Mouse (Mus musculus) adrenal gland (tissue): Measurements from ENCODE around the gene Gm9639.
"Not testable (repeated sequence)": the region's sequence is repeated elsewhere in the genome, so short reads cannot be mapped to it uniquely, and the experiment has no call there.

Source experiments
- intact Hi-C: fragments of 180-260 bp; cut with DNase I; formaldehyde crosslinking; loops from one replicate; pipeline ENCODE4 v1.15.1; 2025

Gm9639 gene

DNA sequence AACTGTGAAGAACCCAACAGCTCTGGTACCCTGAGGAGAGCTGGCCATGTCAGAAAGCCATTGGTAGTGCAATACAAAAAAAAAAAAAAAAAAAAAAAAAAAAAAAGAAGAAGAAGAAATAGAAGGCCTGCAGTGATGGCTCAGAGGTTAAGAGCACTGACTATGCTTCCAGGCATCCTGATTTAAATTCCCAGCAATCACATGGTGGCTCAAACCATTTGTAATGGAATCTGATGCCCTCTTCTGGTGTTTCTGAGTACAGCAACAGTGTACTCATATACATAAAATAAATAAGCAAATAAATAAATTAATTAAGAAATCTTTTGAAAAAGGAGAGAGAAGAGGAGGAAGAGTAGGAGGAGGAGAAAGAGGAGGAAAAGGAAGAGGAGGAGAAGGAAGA lies 41.4 kb downstream of the Gm9639 start:
- intact Hi-C loops = no loop called here

DNA sequence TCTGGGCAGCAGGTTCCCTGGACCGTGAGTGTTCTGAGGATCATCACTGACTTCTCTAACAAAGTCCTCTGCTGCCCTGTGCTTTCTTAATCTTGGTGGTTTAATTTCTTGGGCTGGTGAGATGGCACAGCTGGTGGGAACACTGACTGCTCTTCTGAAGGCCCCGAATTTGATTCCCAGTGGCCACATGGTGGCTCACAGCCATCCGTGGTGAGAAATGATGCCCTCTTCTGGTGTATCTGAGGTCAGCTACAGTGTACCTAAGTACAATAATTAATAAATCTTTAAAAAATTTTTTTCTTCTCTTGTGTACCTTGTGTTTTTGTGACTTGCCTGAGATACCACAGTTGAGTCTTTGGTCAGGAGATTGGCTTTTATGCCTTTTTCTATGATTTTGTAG lies 42.6 kb downstream of the Gm9639 start:
- intact Hi-C loops = not testable (repeated sequence)

DNA sequence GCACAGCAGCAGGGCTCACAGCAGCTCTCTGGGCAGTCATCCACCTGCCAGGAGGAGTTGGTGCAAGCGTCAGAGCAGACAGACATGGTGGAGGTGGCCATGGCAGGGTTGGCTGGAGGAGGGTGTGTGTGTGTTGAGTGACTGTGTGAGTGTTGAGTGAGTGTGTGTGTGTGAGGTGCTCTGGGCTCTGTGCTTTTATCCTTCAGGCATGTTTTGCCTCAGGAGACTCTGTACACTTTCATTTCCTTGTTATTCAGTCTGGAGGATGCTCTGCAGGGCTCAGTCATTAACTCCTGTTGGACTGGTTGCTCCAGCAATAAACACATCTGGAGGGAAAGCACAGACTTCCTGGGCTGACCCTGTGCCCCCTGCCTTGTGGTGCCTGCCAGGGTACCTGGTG lies 43.6 kb downstream of the Gm9639 start, which contains the start of gene Gm9736:
TSS of gene Gm9736 (minus strand) at position 101 of the 400 bp plus-strand sequence.
- intact Hi-C loops = not testable (repeated sequence)

DNA sequence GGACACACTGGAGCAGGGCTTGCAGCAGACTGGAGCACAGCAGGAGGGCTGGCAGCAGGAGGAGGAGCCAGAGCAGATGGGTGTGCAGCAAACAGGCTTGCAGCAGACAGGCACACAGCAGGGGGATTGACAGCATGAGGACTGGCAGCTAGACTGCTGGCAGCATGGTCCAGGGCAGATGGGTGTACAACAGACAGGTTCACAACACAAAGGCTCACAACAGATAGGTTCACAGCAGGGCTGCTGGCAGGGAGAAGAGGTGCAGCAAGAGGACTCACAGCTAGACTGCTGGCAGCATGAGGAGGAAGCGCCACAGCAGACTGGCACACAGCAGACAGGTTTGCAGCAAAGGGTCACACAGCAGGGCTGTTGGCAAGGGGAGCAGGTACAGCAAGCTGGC lies 44.2 kb downstream of the Gm9639 start:
- intact Hi-C loops = not testable (repeated sequence)
